ENCODE assay signal across 8 mouse cellular contexts in genomic region chr11:74572459-74573061, GRCm38 (mm10). TPM values are rescaled to one million over a fixed set of nuclear protein-coding genes. Genes with fewer than 3 reads are reported as not detected.
DNase-seq lines count a peak whose midpoint lies in the region; ATAC-seq and TF ChIP-seq lines count a peak whose summit lies in the region.

No protein-coding gene starts in this region.

- H3K27ac ChIP-seq in ES-Bruce4 (ENCODE audit: insufficient read depth, low read length): no peak overlapping the region
- no peak overlapping the region for H3K27ac ChIP-seq in liver, adult 2 months (replicated peaks; ENCODE audit: insufficient read depth, low read depth, low read length)
- H3K27ac ChIP-seq in kidney, embryonic 16.5 days (ENCODE audit: low read length): no peak overlapping the region
- H3K27ac ChIP-seq in midbrain, embryonic 15.5 days: no peak overlapping the region

- no peak for TF ChIP-seq CTCF in ES-Bruce4 (IDR thresholded peaks at IDR 0.05; ENCODE audit: low read depth, low read length)
- no peak for TF ChIP-seq CTCF in liver, adult 2 months (IDR thresholded peaks at IDR 0.05; ENCODE audit: low read depth, low read length)

- H3K4me2 ChIP-seq in kidney, embryonic 16.5 days (replicated peaks; ENCODE audit: low read depth, low read length): no peak overlapping the region
- H3K4me2 ChIP-seq in midbrain, embryonic 15.5 days: no peak overlapping the region

- no peaks in the 10 kb centered on the region for H3K27me3 ChIP-seq in ES-Bruce4 (ENCODE audit: control insufficient read depth, insufficient read depth, low read length, poor library complexity, severe bottlenecking)
- H3K27me3 ChIP-seq in liver, adult 2 months (ENCODE audit: control insufficient read depth, insufficient read depth, low read length): no peaks in the 10 kb centered on the region
- H3K27me3 ChIP-seq in kidney, embryonic 16.5 days (ENCODE audit: insufficient read depth, low read length): no peaks in the 10 kb centered on the region
- H3K27me3 ChIP-seq in midbrain, embryonic 15.5 days (replicated peaks): no peaks in the 10 kb centered on the region

- no peak for TF ChIP-seq POLR2A in ES-Bruce4 (IDR thresholded peaks at IDR 0.05; ENCODE audit: insufficient read depth, low read length)
- TF ChIP-seq POLR2A in liver, adult 2 months (IDR thresholded peaks at IDR 0.05; ENCODE audit: extremely low read depth, insufficient read depth, low read length): no peak

- H3K4me1 ChIP-seq in ES-Bruce4 (ENCODE audit: control insufficient read depth, insufficient read depth, low read length): peaks cover 11% of the 10 kb centered on the region
- H3K4me1 ChIP-seq in liver, adult 2 months (ENCODE audit: control insufficient read depth, insufficient read depth, low read length): no peaks in the 10 kb centered on the region
- no peaks in the 10 kb centered on the region for H3K4me1 ChIP-seq in kidney, embryonic 16.5 days (ENCODE audit: insufficient read depth, low read length)
- H3K4me1 ChIP-seq in midbrain, embryonic 15.5 days: peaks cover 6% of the 10 kb centered on the region

- 68% methylated on average over 6 of the region's 6 CpGs for WGBS in liver, adult 2 months
- 76% methylated on average over 6 of the region's 6 CpGs for WGBS in kidney, embryonic 16.5 days
- 74% methylated on average over 6 of the region's 6 CpGs for WGBS in midbrain, embryonic 15.5 days

- H3K9ac ChIP-seq in ES-Bruce4 (ENCODE audit: low read depth, poor library complexity, severe bottlenecking): no peak overlapping the region
- H3K9ac ChIP-seq in liver, adult 2 months (ENCODE audit: low read depth, low read length): no peak overlapping the region
- no peak overlapping the region for H3K9ac ChIP-seq in kidney, embryonic 16.5 days (replicated peaks; ENCODE audit: low read length)
- no peak overlapping the region for H3K9ac ChIP-seq in midbrain, embryonic 15.5 days

- no peaks in the 10 kb centered on the region for H3K9me3 ChIP-seq in ES-Bruce4 (replicated peaks; ENCODE audit: control insufficient read depth, insufficient read depth, low read length, poor library complexity, severe bottlenecking)
- no peaks in the 10 kb centered on the region for H3K9me3 ChIP-seq in kidney, embryonic 16.5 days (ENCODE audit: low read length)
- H3K9me3 ChIP-seq in midbrain, embryonic 15.5 days: no peaks in the 10 kb centered on the region

- DNase-seq in adrenal gland, postnatal 25 days: peak; percentile 33
- peak; percentile 12 for DNase-seq in liver, adult 2 months (ENCODE audit: extremely low read depth, low read depth, low spot score)
- DNase-seq in natural killer cell, adult 2 months (ENCODE audit: low spot score in 2 of 2): peak; percentile 62 to 77
- no peak for DNase-seq in right cerebral cortex, postnatal 25 days
- DNase-seq in right cerebral cortex, adult 18-20 months: no peak

- no peaks in the 10 kb centered on the region for H3K79me2 ChIP-seq in liver, adult 2 months (ENCODE audit: control insufficient read depth, insufficient read depth, low read length)

- no peak overlapping the region for H3K4me3 ChIP-seq in ES-Bruce4 (ENCODE audit: low read depth, low read length)
- no peak overlapping the region for H3K4me3 ChIP-seq in liver, adult 2 months (ENCODE audit: insufficient read depth, low read depth, low read length)
- H3K4me3 ChIP-seq in kidney, embryonic 16.5 days (ENCODE audit: low read length): no peak overlapping the region
- no peak overlapping the region for H3K4me3 ChIP-seq in midbrain, embryonic 15.5 days

- ATAC-seq in kidney, embryonic 16.5 days (ENCODE audit: low FRiP score, low TSS enrichment): no peak
- ATAC-seq in midbrain, embryonic 15.5 days (replicated peaks): no peak

- no peaks in the 10 kb centered on the region for H3K36me3 ChIP-seq in ES-Bruce4 (ENCODE audit: control insufficient read depth, insufficient read depth, low read length, poor library complexity, severe bottlenecking)
- no peaks in the 10 kb centered on the region for H3K36me3 ChIP-seq in liver, adult 2 months (ENCODE audit: control insufficient read depth, insufficient read depth, low read length)
- H3K36me3 ChIP-seq in kidney, embryonic 16.5 days (ENCODE audit: insufficient read depth, low read length): no peaks in the 10 kb centered on the region
- H3K36me3 ChIP-seq in midbrain, embryonic 15.5 days (replicated peaks): no peaks in the 10 kb centered on the region

- peak; percentile 87 for TF ChIP-seq EP300 in ES-Bruce4 (IDR thresholded peaks at IDR 0.05; ENCODE audit: insufficient read depth, low read depth, low read length)

RNA-seq across cellular contexts. Expression of gene Rap1gap2, which starts 38.2 kb away (rescaled TPM):
- polyA plus RNA-seq in ES-Bruce4 (2011; ENCODE audit: insufficient read depth, insufficient read length, low read depth, missing spikeins): 4.0 and 5.7 TPM in 2 replicates
- 5.9 and 11.5 TPM in 2 replicates for total RNA-seq in adrenal gland, postnatal 25 days (2021)
- total RNA-seq in liver, adult 2 months (2014; rRNA removed): 0.46 and 0.67 TPM in 2 replicates
- 0.37 and 0.48 TPM in 2 replicates for polyA plus RNA-seq in liver, adult 2 months (2012; rRNA removed)
- polyA plus RNA-seq in kidney, embryonic 16.5 days (2015; fragmentation: Nextera tagmentation; extraction: Ambion mirVana): 5.5 and 6.2 TPM in 2 replicates
- polyA plus RNA-seq in midbrain, embryonic 15.5 days (2015; fragmentation: Nextera tagmentation; extraction: Ambion mirVana): 14.5 and 15.8 TPM in 2 replicates

RNA-seq across cellular contexts. Expression of gene Ccdc92b, which starts 46.8 kb away (rescaled TPM):
- polyA plus RNA-seq in ES-Bruce4 (2011; ENCODE audit: insufficient read depth, insufficient read length, low read depth, missing spikeins): 4.8 and 5.3 TPM in 2 replicates
- 3.3 and 4.1 TPM in 2 replicates for total RNA-seq in adrenal gland, postnatal 25 days (2021)
- total RNA-seq in liver, adult 2 months (2014; rRNA removed): 0.09 TPM in 1 of 2 replicates, not detected in the other
- 0.02 and 0.06 TPM in 2 replicates for polyA plus RNA-seq in liver, adult 2 months (2012; rRNA removed)
- polyA plus RNA-seq in kidney, embryonic 16.5 days (2015; fragmentation: Nextera tagmentation; extraction: Ambion mirVana): 0.17 TPM in 2 replicates
- polyA plus RNA-seq in midbrain, embryonic 15.5 days (2015; fragmentation: Nextera tagmentation; extraction: Ambion mirVana): 3.3 and 4.0 TPM in 2 replicates

Comparison
In these comparisons a context has a peak if more than half of its experiments do, and no peak if none do; other contexts are left out.
1. DNase-seq: peak in adrenal gland, postnatal 25 days (single experiment), liver, adult 2 months (single experiment) and natural killer cell, adult 2 months (2 of 2); none in right cerebral cortex, postnatal 25 days (single experiment) and right cerebral cortex, adult 18-20 months (single experiment).